Mouse (Mus musculus) embryonic facial prominence, embryonic 11.5 days (tissue): Measurements from ENCODE around the gene Taar1. TPM values are rescaled to one million over a fixed set of nuclear protein-coding genes. Genes with fewer than 3 reads are reported as not detected.

Experiments used
- ATAC-seq: fragments of 200-750 bp; cut with Nextera tagmentation; replicated peaks from 2 replicates; pipeline ENCODE4 v1.8.0; 2017; ENCODE audit warnings: low read depth; ENCODE audit not compliant: insufficient number of reproducible peaks, low FRiP score, low TSS enrichment
- DNase-seq: peaks from one replicate; pipeline ENCODE4 v3.0.0-alpha.2; 2015; ENCODE audit warnings: low spot score
- H3K27ac ChIP-seq: fragments of 300-500 bp; sonication (generic); replicated peaks from 2 replicates; pipeline ENCODE4 v1.5.1; 2014; ENCODE audit warnings: mild to moderate bottlenecking, low read depth, low read length, control low read depth
- H3K27me3 ChIP-seq: fragments of 300-500 bp; sonication (generic); 2 replicates; pipeline ENCODE4 v1.6.1; 2014; ENCODE audit warnings: mild to moderate bottlenecking, low read length, moderate library complexity, mixed read lengths; ENCODE audit not compliant: control insufficient read depth, insufficient read depth
- H3K36me3 ChIP-seq: fragments of 300-500 bp; sonication (generic); replicated peaks from 2 replicates; pipeline ENCODE4 v1.6.1; 2014; ENCODE audit warnings: low read depth, mild to moderate bottlenecking, low read length, moderate library complexity, mixed read lengths; ENCODE audit not compliant: control insufficient read depth, insufficient read depth
- H3K4me1 ChIP-seq: fragments of 300-500 bp; sonication (generic); 2 replicates; pipeline ENCODE4 v1.6.1; 2014; ENCODE audit warnings: low read length, mixed read lengths; ENCODE audit not compliant: control insufficient read depth, insufficient read depth
- H3K4me2 ChIP-seq: fragments of 300-500 bp; sonication (generic); 2 replicates; pipeline ENCODE4 v1.6.1; 2014; ENCODE audit warnings: low read depth, mild to moderate bottlenecking, control low read depth, low read length, moderate library complexity
- H3K4me3 ChIP-seq: fragments of 300-500 bp; sonication (generic); 2 replicates; pipeline ENCODE4 v1.5.1; 2014; ENCODE audit warnings: low read depth, low read length, control low read depth
- H3K9ac ChIP-seq: fragments of 300-500 bp; sonication (generic); replicated peaks from 2 replicates; pipeline ENCODE4 v1.6.1; 2014; ENCODE audit warnings: mild to moderate bottlenecking, control low read depth, low read length
- H3K9me3 ChIP-seq: fragments of 300-500 bp; sonication (generic); replicated peaks from 2 replicates; pipeline ENCODE4 v1.6.1; 2016; ENCODE audit warnings: mild to moderate bottlenecking, low read length, inconsistent platforms, mixed read lengths; ENCODE audit not compliant: control insufficient read depth
- WGBS: fragments of 180-500 bp; shearing (Covaris S2); extraction: QIAGEN DNeasy Blood & Tissue Kit; methylation state at CpG from one replicate; pipeline ENCODE4 v1.1.7; 2014; 5-methylcytosine and 5-hydroxymethylcytosine counted together
- polyA plus RNA-seq: library from polyadenylated mRNA; unstranded; fragments of >200 nt; fragmentation: Nextera tagmentation; extraction: Ambion mirVana; gene quantifications from 2 replicates; pipeline ENCODE4 v1.2.1, GENCODE M21; 2014

Taar1 gene
- not detected in 2 replicates for polyA plus RNA-seq

- Histone ChIP-seq H3K36me3 (no peaks in the 10 kb centered on the region), H3K4me1 (no peaks in the 10 kb centered on the region), H3K9ac (no peak within 1 kb of the TSS), H3K4me3 (no peak within 1 kb of the TSS), H3K9me3 (no peaks in the 10 kb centered on the region), H3K27me3 (no peaks in the 10 kb centered on the region), H3K4me2 (no peak within 1 kb of the TSS), H3K27ac (no peak within 1 kb of the TSS)
- ATAC-seq (no peak), DNase-seq (no peak)
- WGBS: 84% methylated on average over 4 of the region's 4 CpGs
These were observed at the start of gene Taar1 for GRCm38 (mm10) chr10:23920056-23920455. Gene Taar1 (plus strand): TSS chr10:23920356.

- ATAC-seq: no peak
- WGBS: 84% methylated on average over 6 of the region's 6 CpGs
These were observed 39.5 kb upstream of the Taar1 start for GRCm38 (mm10) chr10:23880695-23881094.

GRCm38 (mm10) chr10:23884910-23885309 lies 35.2 kb upstream of the Taar1 start:
- Histone ChIP-seq H3K9me3 (no peaks in the 10 kb centered on the region), H3K4me2 (no peak overlapping the region), H3K36me3 (no peaks in the 10 kb centered on the region), H3K4me1 (no peaks in the 10 kb centered on the region), H3K9ac (no peak overlapping the region), H3K4me3 (no peak overlapping the region), H3K27ac (no peak overlapping the region), H3K27me3 (no peaks in the 10 kb centered on the region)
- DNase-seq: no peak
- ATAC-seq: no peak
- 91% methylated on average over 1 of the region's 1 CpGs for WGBS

More at GRCm38 (mm10) chr10:23880695-23881094, 39.5 kb upstream of the Taar1 start:
- Histone ChIP-seq H3K27ac (no peak overlapping the region), H3K9ac (no peak overlapping the region), H3K27me3 (no peaks in the 10 kb centered on the region), H3K4me1 (no peaks in the 10 kb centered on the region), H3K36me3 (no peaks in the 10 kb centered on the region), H3K4me3 (no peak overlapping the region), H3K9me3 (no peaks in the 10 kb centered on the region), H3K4me2 (no peak overlapping the region)
- peak; percentile 19 for DNase-seq

GRCm38 (mm10) chr10:23886060-23886459 lies 34.1 kb upstream of the Taar1 start:
- no peaks in the 10 kb centered on the region for H3K36me3 ChIP-seq
- H3K27me3 ChIP-seq: no peaks in the 10 kb centered on the region
- no peak overlapping the region for H3K4me2 ChIP-seq
- H3K9me3 ChIP-seq: no peaks in the 10 kb centered on the region
- no peak overlapping the region for H3K27ac ChIP-seq
- DNase-seq (no peak), ATAC-seq (no peak)
- H3K4me1 ChIP-seq: no peaks in the 10 kb centered on the region
- no peak overlapping the region for H3K4me3 ChIP-seq
- no peak overlapping the region for H3K9ac ChIP-seq
- 85% methylated on average over 3 of the region's 3 CpGs for WGBS

- no peak overlapping the region for H3K4me3 ChIP-seq
- H3K27ac ChIP-seq: no peak overlapping the region
- H3K9ac ChIP-seq: no peak overlapping the region
- WGBS: 86% methylated on average over 1 of the region's 1 CpGs
- DNase-seq (no peak), ATAC-seq (no peak)
- no peaks in the 10 kb centered on the region for H3K4me1 ChIP-seq
- H3K9me3 ChIP-seq: no peaks in the 10 kb centered on the region
- no peaks in the 10 kb centered on the region for H3K36me3 ChIP-seq
- H3K4me2 ChIP-seq: no peak overlapping the region
- H3K27me3 ChIP-seq: no peaks in the 10 kb centered on the region
These were observed 27.2 kb upstream of the Taar1 start for GRCm38 (mm10) chr10:23892987-23893386.

- H3K27me3 ChIP-seq: no peaks in the 10 kb centered on the region
- peak within 1 kb of the TSS; percentile 34 for H3K9ac ChIP-seq
- no peaks in the 10 kb centered on the region for H3K36me3 ChIP-seq
- no peaks in the 10 kb centered on the region for H3K9me3 ChIP-seq
- 30% methylated on average over 21 of the region's 21 CpGs for WGBS
- H3K27ac ChIP-seq: no peak within 1 kb of the TSS
- DNase-seq (peak; percentile 33), ATAC-seq (no peak)
- peak within 1 kb of the TSS; percentile 46 for H3K4me2 ChIP-seq
- H3K4me3 ChIP-seq: peak within 1 kb of the TSS; percentile 21; the same call in 1 of the 2 replicates
- no peaks in the 10 kb centered on the region for H3K4me1 ChIP-seq
These were observed 25.4 kb upstream of the Taar1 start, which contains the start of gene Vnn1 for GRCm38 (mm10) chr10:23894601-23895349. Gene Vnn1 (plus strand): TSS chr10:23894688.

- Histone ChIP-seq H3K27me3 (no peaks in the 10 kb centered on the region), H3K36me3 (no peaks in the 10 kb centered on the region), H3K4me2 (no peak overlapping the region), H3K4me1 (no peaks in the 10 kb centered on the region), H3K4me3 (no peak overlapping the region), H3K9me3 (no peaks in the 10 kb centered on the region), H3K9ac (no peak overlapping the region), H3K27ac (no peak overlapping the region)
- DNase-seq (no peak), ATAC-seq (no peak)
- WGBS: 72% methylated on average over 7 of the region's 7 CpGs
These were observed 24.8 kb upstream of the Taar1 start for GRCm38 (mm10) chr10:23895376-23895775.

GRCm38 (mm10) chr10:23901119-23901518 lies 19.0 kb upstream of the Taar1 start:
- Histone ChIP-seq H3K27me3 (no peaks in the 10 kb centered on the region), H3K4me1 (no peaks in the 10 kb centered on the region), H3K9ac (no peak overlapping the region), H3K9me3 (no peaks in the 10 kb centered on the region), H3K4me3 (no peak overlapping the region), H3K36me3 (no peaks in the 10 kb centered on the region), H3K4me2 (no peak overlapping the region), H3K27ac (no peak overlapping the region)
- ATAC-seq (no peak), DNase-seq (no peak)
- WGBS: 80% methylated on average over 3 of the region's 3 CpGs
